Mouse (Mus musculus): ENCODE data around the gene Gpr153. TPM values are rescaled to one million over a fixed set of nuclear protein-coding genes. Genes with fewer than 3 reads are reported as not detected.
A peak's percentile ranks its signal among the peaks of the same experiment; 100 is the strongest.

Gpr153 gene
- polyA plus RNA-seq, 1 experiment from 2014 or later: 9.5 TPM

DNA sequence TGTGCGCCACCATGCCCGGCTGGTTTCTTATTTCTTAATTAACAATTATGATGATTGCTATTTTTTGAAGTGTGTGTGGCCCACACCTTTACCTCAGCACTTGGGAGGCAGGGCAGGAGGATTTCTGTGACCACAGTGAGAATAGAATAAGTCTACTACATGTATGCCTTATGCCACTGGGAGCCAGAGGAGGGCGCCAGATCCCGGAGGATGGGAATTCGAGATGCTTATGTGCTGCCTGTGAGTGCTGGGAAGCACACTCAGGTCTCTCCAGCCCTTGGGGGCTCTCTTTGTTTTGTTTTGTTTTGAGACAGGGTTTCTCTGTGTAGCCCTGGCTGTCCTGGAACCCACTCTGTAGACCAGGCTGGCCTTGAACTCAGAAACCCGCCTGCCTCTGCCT, 54.7 kb downstream of the Gpr153 start:
- peak; percentile 91 for DNase-seq (ENCODE audit: low spot score, missing footprints)
- ATAC-seq (ENCODE audit: low FRiP score): no peak
- Histone ChIP-seq H3K4me3 (ENCODE audit: low read depth, low read length) (no peak overlapping the region), H3K9me3 (ENCODE audit: control insufficient read depth, low read length) (no peaks in the 10 kb centered on the region), H3K9ac (ENCODE audit: low read length) (no peak overlapping the region), H3K4me1 (ENCODE audit: control insufficient read depth, insufficient read depth, low read length) (peaks cover 13% of the 10 kb centered on the region), H3K4me2 (no peak overlapping the region), H3K36me3 (ENCODE audit: control insufficient read depth, insufficient read depth, low read length) (peaks cover 23% of the 10 kb centered on the region), H3K27ac (ENCODE audit: low read depth, low read length) (no peak overlapping the region), H3K27me3 (ENCODE audit: control insufficient read depth, insufficient read depth, low read length) (no peaks in the 10 kb centered on the region)
- WGBS: 81% methylated on average over 6 of the region's 6 CpGs

DNA sequence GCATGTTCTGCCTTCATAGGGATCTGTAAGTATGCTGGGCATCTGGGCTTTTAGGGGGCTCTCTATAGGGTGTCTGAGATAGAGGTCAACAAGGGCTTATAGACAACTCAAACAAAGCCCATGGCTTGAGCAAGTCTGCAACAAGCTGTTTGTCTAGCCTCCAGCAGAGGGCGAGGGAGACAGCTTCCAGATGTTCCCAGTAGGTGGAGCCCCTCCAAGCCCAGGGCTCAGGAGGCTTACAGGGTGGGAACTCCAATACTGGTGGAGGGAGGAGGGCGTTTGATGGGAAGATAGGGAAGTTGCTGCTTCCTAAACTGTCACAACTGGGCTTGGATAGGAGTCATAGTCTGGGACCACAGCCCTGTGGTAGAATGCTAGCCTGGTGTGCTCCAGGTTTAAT, 58.9 kb downstream of the Gpr153 start:
- Histone ChIP-seq H3K9me3 (ENCODE audit: control insufficient read depth, low read length) (no peaks in the 10 kb centered on the region), H3K4me2 (no peak overlapping the region), H3K36me3 (ENCODE audit: control insufficient read depth, insufficient read depth, low read length) (peaks cover 28% of the 10 kb centered on the region), H3K27ac (ENCODE audit: low read depth, low read length) (no peak overlapping the region), H3K4me3 (ENCODE audit: low read depth, low read length) (no peak overlapping the region), H3K27me3 (ENCODE audit: control insufficient read depth, insufficient read depth, low read length) (no peaks in the 10 kb centered on the region; the same call in 1 of the 2 replicates), H3K4me1 (ENCODE audit: control insufficient read depth, insufficient read depth, low read length) (no peaks in the 10 kb centered on the region), H3K9ac (ENCODE audit: low read length) (no peak overlapping the region)
- DNase-seq (ENCODE audit: low spot score, missing footprints): peak; percentile 94
- peak; percentile 54 for ATAC-seq (ENCODE audit: low FRiP score)
- WGBS: 46% methylated on average over 2 of the region's 2 CpGs

GRCm38 (mm10) chr4:152333587-152333986, 59.6 kb downstream of the Gpr153 start:
- 92% methylated on average over 12 of the region's 12 CpGs for WGBS
- no peaks in the 10 kb centered on the region for H3K9me3 ChIP-seq (ENCODE audit: control insufficient read depth, low read length)
- ATAC-seq (ENCODE audit: low FRiP score): no peak

More at GRCm38 (mm10) chr4:152333587-152333986, 59.6 kb downstream of the Gpr153 start:
- Histone ChIP-seq H3K36me3 (ENCODE audit: control insufficient read depth, insufficient read depth, low read length) (peaks cover 28% of the 10 kb centered on the region), H3K4me2 (no peak overlapping the region), H3K27me3 (ENCODE audit: control insufficient read depth, insufficient read depth, low read length) (peaks cover 5% of the 10 kb centered on the region), H3K4me1 (ENCODE audit: control insufficient read depth, insufficient read depth, low read length) (peaks cover 3% of the 10 kb centered on the region), H3K27ac (ENCODE audit: low read depth, low read length) (no peak overlapping the region), H3K4me3 (ENCODE audit: low read depth, low read length) (no peak overlapping the region), H3K9ac (ENCODE audit: low read length) (no peak overlapping the region)
- no peak for DNase-seq (ENCODE audit: low spot score, missing footprints)

Other genes starting within 250 kb of the Gpr153 start
- 21.1 and 22.5 TPM in 2 replicates for gene Zbtb48, start 246.6 kb upstream of the Gpr153 start, polyA plus RNA-seq (2014; fragmentation: Nextera tagmentation; extraction: Ambion mirVana)
- gene Tas1r1, start 235.7 kb upstream of the Gpr153 start, polyA plus RNA-seq (2014; fragmentation: Nextera tagmentation; extraction: Ambion mirVana): 0.44 and 0.58 TPM in 2 replicates
- gene Nol9, start 234.9 kb upstream of the Gpr153 start, polyA plus RNA-seq (2014; fragmentation: Nextera tagmentation; extraction: Ambion mirVana): 23.4 TPM in 2 replicates
- 3.6 and 5.1 TPM in 2 replicates for gene Plekhg5, start 201.7 kb upstream of the Gpr153 start, polyA plus RNA-seq (2014; fragmentation: Nextera tagmentation; extraction: Ambion mirVana)
- gene Tnfrsf25, start 158.3 kb upstream of the Gpr153 start, polyA plus RNA-seq (2014; fragmentation: Nextera tagmentation; extraction: Ambion mirVana): 0.28 and 0.31 TPM in 2 replicates
- 0.33 and 0.61 TPM in 2 replicates for gene Espn, start 121.9 kb upstream of the Gpr153 start, polyA plus RNA-seq (2014; fragmentation: Nextera tagmentation; extraction: Ambion mirVana)
- gene Hes2, start 115.4 kb upstream of the Gpr153 start, polyA plus RNA-seq (2014; fragmentation: Nextera tagmentation; extraction: Ambion mirVana): 1.0 and 1.4 TPM in 2 replicates
- gene Acot7, start 96.1 kb upstream of the Gpr153 start, polyA plus RNA-seq (2014; fragmentation: Nextera tagmentation; extraction: Ambion mirVana): 92.5 and 93.5 TPM in 2 replicates
- 8.6 and 12.6 TPM in 2 replicates for gene Hes3, start 17.4 kb downstream of the Gpr153 start, polyA plus RNA-seq (2014; fragmentation: Nextera tagmentation; extraction: Ambion mirVana)
- gene Icmt, start 23.0 kb downstream of the Gpr153 start, polyA plus RNA-seq (2014; fragmentation: Nextera tagmentation; extraction: Ambion mirVana): 18.1 and 19.8 TPM in 2 replicates
- 1.1 and 1.7 TPM in 2 replicates for gene Rnf207, start 44.8 kb downstream of the Gpr153 start, polyA plus RNA-seq (2014; fragmentation: Nextera tagmentation; extraction: Ambion mirVana)
- 357 and 368 TPM in 2 replicates for gene Rpl22, start 51.5 kb downstream of the Gpr153 start, polyA plus RNA-seq (2014; fragmentation: Nextera tagmentation; extraction: Ambion mirVana)
- gene Chd5, start 64.4 kb downstream of the Gpr153 start, polyA plus RNA-seq (2014; fragmentation: Nextera tagmentation; extraction: Ambion mirVana): 0.56 and 0.66 TPM in 2 replicates
- gene Nphp4, start 202.5 kb downstream of the Gpr153 start, polyA plus RNA-seq (2014; fragmentation: Nextera tagmentation; extraction: Ambion mirVana): 4.4 and 4.8 TPM in 2 replicates
- 10.5 and 11.0 TPM in 2 replicates for gene Kcnab2, start 203.6 kb downstream of the Gpr153 start, polyA plus RNA-seq (2014; fragmentation: Nextera tagmentation; extraction: Ambion mirVana)